Mouse (Mus musculus) layer of hippocampus, adult 8-10 months (tissue): ENCODE data around the gene Rpl10a. TPM values are rescaled to one million over a fixed set of nuclear protein-coding genes. Genes with fewer than 3 reads are reported as not detected.

Experiments used
- DNase-seq, 2 experiments: peaks; one replicate each; pipeline ENCODE4 v3.0.0; 2022; ENCODE audit warnings: low spot score in 2 of 2
- total RNA-seq, 4 experiments: library from RNA; stranded (reverse); gene quantifications; 2 replicates each; pipeline ENCODE4 v1.2.4; 2022

Rpl10a gene
- total RNA-seq, 4 experiments from 2014 or later = 309 to 406 (median 361) TPM

DNA sequence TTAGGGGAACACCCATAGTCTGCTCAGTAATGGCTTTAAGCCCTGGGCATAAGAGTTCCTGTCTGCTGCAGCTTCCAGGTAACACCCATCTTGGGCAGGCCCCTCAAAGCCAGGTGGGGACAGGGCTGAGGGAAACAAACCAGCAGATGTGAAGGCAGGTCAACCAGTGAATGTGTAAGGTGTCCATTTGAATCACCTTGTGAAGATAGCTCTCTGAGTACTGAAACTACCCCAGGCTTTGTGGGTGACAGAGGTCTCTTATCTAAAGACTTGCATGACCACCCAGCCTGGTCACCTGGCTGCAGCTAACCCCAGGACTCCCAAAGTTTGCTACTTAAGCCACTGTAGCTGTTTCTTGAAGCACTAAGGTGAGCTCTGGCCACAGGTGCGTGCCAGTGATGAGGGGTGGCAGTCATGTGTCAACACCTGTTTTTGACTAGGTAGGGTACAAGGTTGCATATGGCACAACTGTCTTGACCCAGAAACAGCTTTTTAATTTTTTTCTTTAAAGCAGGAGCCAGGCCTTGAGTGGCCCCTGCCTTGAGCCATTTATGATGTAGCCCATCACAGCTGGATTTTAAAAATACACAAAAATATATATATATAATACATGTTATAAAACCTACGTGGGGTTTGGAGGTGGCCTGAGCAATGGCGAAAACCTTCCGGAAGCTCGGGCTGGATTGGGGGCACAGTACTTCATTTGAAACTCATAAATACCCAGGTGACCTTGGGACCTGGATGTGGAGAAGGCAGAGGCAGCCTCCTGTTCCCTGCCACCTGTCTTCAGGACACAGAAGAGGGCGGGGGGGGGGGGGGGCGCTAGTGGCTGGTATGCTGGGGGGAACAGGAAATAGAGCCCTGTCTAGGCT is 3.2 kb downstream of the Rpl10a start:
- DNase-seq = no peak

GRCm38 (mm10) chr17:28332113-28332914 is 4.0 kb downstream of the Rpl10a start:
- no peak for DNase-seq

GRCm38 (mm10) chr17:28332915-28333546 is 4.8 kb downstream of the Rpl10a start:
- no peak for DNase-seq

GRCm38 (mm10) chr17:28335267-28335666 is 7.0 kb downstream of the Rpl10a start:
- DNase-seq = no peak

- DNase-seq = no peak
Observed at GRCm38 (mm10) chr17:28337547-28337946, 9.3 kb downstream of the Rpl10a start.

DNA sequence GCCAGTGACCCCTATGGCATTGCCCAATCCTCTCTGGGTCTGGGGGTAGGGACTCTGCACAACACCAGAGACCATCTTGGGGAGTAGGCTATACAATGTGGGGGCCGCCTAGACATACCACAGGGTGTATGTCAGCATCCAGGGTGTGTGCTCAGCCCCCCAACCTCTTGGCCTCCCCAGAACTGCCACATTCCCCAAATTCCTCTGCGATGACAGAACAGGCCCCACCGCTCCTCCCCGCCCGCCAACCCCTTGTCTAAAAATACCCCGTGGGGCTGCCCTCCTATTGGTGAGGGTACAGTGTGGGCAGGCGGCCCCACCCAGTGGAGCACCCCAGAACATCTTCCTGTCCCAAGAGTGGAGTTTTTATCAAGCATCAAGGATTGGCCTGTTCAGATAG is 12.3 kb downstream of the Rpl10a start:
- no peak for DNase-seq

DNA sequence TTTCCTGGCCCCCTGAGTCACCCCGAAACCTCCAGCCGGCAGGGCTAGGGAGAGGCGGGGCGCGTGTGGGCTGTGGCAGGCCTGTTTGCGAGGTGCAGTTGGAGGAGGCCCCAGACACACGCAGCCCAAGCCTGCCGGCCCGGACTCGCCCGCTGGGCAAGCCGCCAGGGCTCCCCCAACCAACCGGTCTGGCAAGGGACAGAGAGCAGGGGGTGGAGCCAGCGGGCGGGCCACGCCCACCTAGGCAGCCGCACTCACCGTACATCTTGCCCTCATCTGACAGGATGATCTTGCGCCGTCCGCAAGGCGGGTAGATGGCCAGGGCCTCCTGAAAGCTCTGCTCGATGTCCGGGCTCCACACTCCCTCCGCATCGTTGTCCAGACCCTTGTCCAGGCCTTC is 12.8 kb downstream of the Rpl10a start:
- DNase-seq = peak; percentile 57 to 63

DNA sequence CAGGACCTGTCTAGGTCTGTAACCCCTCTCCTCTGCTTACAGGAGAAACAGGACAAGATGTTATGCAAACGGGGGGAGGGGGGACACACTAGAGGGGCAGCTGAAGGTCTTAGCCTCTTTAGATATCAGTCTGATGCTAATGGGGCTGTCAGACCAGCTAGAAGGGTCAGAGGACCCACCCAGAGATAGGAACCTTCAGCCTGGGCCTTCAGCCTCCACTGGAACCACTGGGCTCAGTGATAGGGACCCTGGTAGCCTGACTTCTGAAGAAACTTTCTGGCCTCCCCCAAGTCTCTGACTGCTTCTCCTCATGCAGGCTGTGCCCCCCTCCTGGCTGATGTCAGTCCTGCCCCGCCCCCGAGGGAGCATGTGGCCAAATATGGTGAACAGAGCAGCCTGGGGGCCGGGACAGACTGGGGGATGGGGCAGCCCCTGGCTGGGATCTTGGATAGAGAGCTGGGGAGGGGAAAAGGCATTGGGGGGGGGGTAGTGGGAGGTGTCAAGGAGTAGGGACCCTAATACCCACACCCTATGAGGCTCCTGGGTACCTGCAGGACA is 15.9 kb downstream of the Rpl10a start:
- no peak for DNase-seq

GRCm38 (mm10) chr17:28344670-28345069 is 16.4 kb downstream of the Rpl10a start:
- no peak for DNase-seq

GRCm38 (mm10) chr17:28345271-28345721 is 17.0 kb downstream of the Rpl10a start:
- no peak for DNase-seq

DNA sequence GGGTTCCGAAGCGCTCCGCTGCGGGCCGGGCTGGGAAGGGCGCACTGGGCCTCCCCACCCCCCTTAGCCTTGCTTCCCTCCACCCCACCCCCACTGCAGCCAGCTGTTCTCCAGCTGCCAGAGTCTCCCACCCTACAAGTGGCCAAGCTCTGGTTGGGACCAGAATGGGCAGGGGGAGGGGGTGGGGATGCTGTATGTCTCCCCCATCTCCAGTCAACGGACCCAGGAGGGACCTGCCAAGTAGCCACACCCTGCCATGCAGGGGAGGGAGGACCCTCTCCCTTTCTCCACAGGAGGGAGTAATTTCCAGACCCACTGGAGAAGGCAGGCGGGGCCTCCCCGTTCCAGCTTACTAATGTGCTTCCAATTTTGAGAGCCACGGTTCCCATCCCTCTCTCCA is 17.6 kb downstream of the Rpl10a start:
- no peak for DNase-seq

GRCm38 (mm10) chr17:28347327-28347726 is 19.1 kb downstream of the Rpl10a start:
- DNase-seq = no peak

- DNase-seq = no peak
Observed at GRCm38 (mm10) chr17:28348211-28348610, 19.9 kb downstream of the Rpl10a start.

DNA sequence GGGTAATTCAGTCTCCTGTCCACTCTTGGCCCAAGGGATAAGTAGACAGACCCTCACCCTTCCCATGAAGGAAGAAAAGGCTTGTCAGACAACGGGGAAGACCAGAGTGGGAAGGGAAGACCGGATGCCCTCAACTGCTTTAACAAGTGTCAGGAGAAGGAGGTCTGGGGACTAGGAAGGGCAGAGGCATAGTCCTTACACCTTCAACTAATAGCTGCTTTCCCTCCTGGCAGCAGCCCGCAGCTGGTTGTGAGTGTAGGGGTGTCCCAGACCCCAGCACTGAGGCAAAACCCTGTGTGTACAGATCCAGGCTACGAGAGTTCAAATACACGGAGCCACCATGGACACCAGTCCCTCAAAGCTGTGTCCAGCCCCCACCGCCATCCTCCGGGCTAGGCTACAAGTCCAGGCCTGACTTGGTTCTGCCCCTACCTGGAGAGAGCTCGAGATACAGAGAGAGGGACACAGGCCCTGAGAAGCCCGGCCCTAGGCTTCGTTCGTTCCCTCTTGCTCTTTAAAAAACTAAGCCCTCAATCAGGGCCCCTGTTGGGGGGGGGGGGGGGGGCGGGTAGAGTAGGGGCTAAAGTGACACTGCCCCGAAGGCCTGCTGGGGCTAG is 21.1 kb downstream of the Rpl10a start:
- DNase-seq = no peak

GRCm38 (mm10) chr17:28349901-28350465 is 21.7 kb downstream of the Rpl10a start:
- DNase-seq = no peak

GRCm38 (mm10) chr17:28350466-28351352 is 22.4 kb downstream of the Rpl10a start, which contains the start of gene Tead3:
TSS of gene Tead3 (minus strand) at chr17:28350817.
- DNase-seq = no peak

DNA sequence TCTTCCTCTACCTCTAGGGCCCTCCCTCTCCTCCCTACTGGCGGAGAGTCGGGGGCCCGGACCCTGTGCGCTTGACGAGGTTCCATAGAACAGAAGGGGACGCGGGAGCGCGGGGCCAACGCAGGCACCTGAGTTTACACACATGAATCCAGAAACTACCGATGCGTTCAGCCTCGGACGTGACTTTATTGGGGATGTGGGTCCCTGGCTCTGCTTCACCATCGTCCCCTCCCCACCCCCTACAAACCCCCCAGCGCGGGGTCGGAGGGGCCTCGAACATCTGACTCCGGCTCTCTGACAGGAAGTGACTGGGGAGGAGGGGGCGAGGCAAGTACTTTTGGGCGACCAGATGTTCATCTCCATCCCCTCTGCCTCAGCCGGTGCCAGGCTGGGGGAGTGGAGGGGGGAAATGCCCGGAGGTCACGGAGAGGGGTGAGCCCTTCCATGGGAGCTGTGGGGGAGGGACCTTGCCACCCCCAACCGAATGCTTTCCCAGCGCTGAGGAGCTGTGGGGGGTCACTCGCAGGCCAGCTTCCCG is 23.2 kb downstream of the Rpl10a start:
- no peak for DNase-seq

DNA sequence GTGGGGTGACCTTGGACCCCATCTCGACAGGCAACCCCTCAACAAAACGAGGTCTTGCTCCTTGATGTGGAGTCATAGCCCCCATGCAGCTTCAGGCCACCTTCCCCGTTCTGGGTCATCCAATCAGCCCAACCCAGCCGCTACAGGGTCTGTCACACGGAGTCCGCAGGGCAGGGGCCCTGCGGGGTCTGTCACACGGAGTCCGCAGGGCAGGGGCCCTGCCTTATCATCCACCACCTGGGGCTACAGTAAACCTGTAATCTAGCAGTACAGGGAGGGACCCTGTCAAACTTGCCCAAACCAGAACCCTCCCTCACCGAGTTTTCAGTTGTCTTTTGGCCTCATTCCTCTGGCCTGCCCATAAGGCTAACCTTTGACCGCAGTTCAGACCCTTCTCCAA is 23.7 kb downstream of the Rpl10a start:
- no peak for DNase-seq

DNA sequence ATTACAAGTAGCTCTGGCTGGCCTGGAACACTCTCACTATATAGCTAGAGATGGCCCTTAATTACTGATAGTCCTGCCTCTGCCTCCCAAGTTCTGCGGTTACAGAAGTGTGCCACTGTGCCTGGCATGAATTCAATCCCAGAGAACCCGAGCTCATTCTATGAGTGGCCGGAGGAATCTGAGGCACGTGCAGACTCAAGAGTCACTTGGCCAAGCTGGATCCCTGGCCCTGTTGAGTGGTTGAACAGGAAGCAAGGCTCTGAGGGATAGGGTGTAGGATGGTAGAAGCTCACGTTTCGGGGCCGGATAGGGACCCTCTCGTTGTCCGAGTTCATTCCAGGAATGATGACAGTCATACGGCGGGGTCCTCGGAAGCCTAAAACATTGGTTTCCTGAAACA is 27.6 kb downstream of the Rpl10a start:
- no peak for DNase-seq
